Mouse (Mus musculus): ENCODE results near the gene Eya4. TPM values are rescaled to one million over a fixed set of nuclear protein-coding genes. Genes with fewer than 3 reads are reported as not detected.

Gene Eya4
- total and polyA plus RNA-seq, 3 experiments = 0.24 to 0.46 TPM; not detected in 1

GRCm38 (mm10) chr10:23203144-23203838 lies 147.3 kb downstream of the Eya4 start:
- Histone ChIP-seq H3K79me2 (ENCODE audit: control insufficient read depth, insufficient read depth, low read length, poor library complexity) (no peaks in the 10 kb centered on the region), H3K9ac (ENCODE audit: control insufficient read depth, low read depth, low read length, poor library complexity, severe bottlenecking) (no peak overlapping the region), H3K4me3 (ENCODE audit: control insufficient read depth in 1 of 2, insufficient read depth in 1 of 2, low read depth in 2 of 2, low read length in 2 of 2) (no peak overlapping the region), H3K36me3 (ENCODE audit: control insufficient read depth in 1 of 2, insufficient read depth in 2 of 2, low read length in 2 of 2) (no peaks in the 10 kb centered on the region), H3K27me3 (ENCODE audit: control insufficient read depth in 1 of 2, insufficient read depth in 2 of 2, low read length in 2 of 2) (no peaks in the 10 kb centered on the region), H3K27ac (ENCODE audit: control insufficient read depth, low read depth, low read length) (no peak overlapping the region), H3K4me1 (ENCODE audit: control insufficient read depth in 1 of 2, insufficient read depth in 2 of 2, low read length in 2 of 2) (no peaks in the 10 kb centered on the region), H3K9me3 (replicated peaks; ENCODE audit: insufficient read depth, low read length) (no peaks in the 10 kb centered on the region)
- TF ChIP-seq JUND (IDR thresholded peaks at IDR 0.05; ENCODE audit: low read depth, low read length) (no peak), ELF1 (IDR thresholded peaks at IDR 0.05; ENCODE audit: low read depth, low read length) (no peak), GATA1 (IDR thresholded peaks at IDR 0.05; ENCODE audit: low read depth, low read length) (no peak), KAT2A (conservative IDR thresholded peaks at IDR 0.05; ENCODE audit: low read depth, low read length) (no peak), SMC3 (IDR thresholded peaks at IDR 0.05; ENCODE audit: low read depth, low read length) (no peak), TCF12 (IDR thresholded peaks at IDR 0.05; ENCODE audit: low read depth, low read length) (no peak), MAX (IDR thresholded peaks at IDR 0.05; ENCODE audit: low read length) (no peak), POLR2AphosphoS5 (IDR thresholded peaks at IDR 0.05; ENCODE audit: borderline replicate concordance, low read depth, low read length) (no peak), SIN3A (IDR thresholded peaks at IDR 0.05; ENCODE audit: low read length) (no peak), ZNF384 (IDR thresholded peaks at IDR 0.05; ENCODE audit: low read depth, low read length) (no peak), NRF1 (IDR thresholded peaks at IDR 0.05; ENCODE audit: insufficient read depth, low read depth, low read length, poor library complexity, severe bottlenecking) (no peak), TBP (IDR thresholded peaks at IDR 0.05; ENCODE audit: low read depth, low read length) (no peak), CHD2 (IDR thresholded peaks at IDR 0.05; ENCODE audit: low read length) (no peak), RAD21 (IDR thresholded peaks at IDR 0.05; ENCODE audit: low read depth, low read length) (no peak), USF1 (IDR thresholded peaks at IDR 0.05; ENCODE audit: low read depth, low read length) (no peak), UBTF (IDR thresholded peaks at IDR 0.05; ENCODE audit: borderline replicate concordance, insufficient read depth, low read depth, low read length) (no peak), ZMIZ1 (IDR thresholded peaks at IDR 0.05; ENCODE audit: low read depth, low read length) (no peak)
- no peak for DNase-seq (ENCODE audit: low read depth, low spot score)

GRCm38 (mm10) chr10:23202591-23202990 lies 148.0 kb downstream of the Eya4 start:
- Histone ChIP-seq H3K4me1 (ENCODE audit: control insufficient read depth in 1 of 2, insufficient read depth in 2 of 2, low read length in 2 of 2) (no peaks in the 10 kb centered on the region), H3K27ac (ENCODE audit: control insufficient read depth, low read depth, low read length) (no peak overlapping the region), H3K27me3 (ENCODE audit: control insufficient read depth in 1 of 2, insufficient read depth in 2 of 2, low read length in 2 of 2) (no peaks in the 10 kb centered on the region; a peak in 1 of 4 replicates), H3K9me3 (replicated peaks; ENCODE audit: insufficient read depth, low read length) (no peaks in the 10 kb centered on the region), H3K4me3 (ENCODE audit: control insufficient read depth in 1 of 2, insufficient read depth in 1 of 2, low read depth in 2 of 2, low read length in 2 of 2) (no peak overlapping the region), H3K36me3 (ENCODE audit: control insufficient read depth in 1 of 2, insufficient read depth in 2 of 2, low read length in 2 of 2) (no peaks in the 10 kb centered on the region), H3K79me2 (ENCODE audit: control insufficient read depth, insufficient read depth, low read length, poor library complexity) (no peaks in the 10 kb centered on the region), H3K9ac (ENCODE audit: control insufficient read depth, low read depth, low read length, poor library complexity, severe bottlenecking) (no peak overlapping the region)
- no peak for TF ChIP-seq MEF2A (IDR thresholded peaks at IDR 0.05; ENCODE audit: extremely low read depth, insufficient replicate concordance, low read depth, low read length, poor library complexity, severe bottlenecking)
- no peak for TF ChIP-seq ZNF384 (IDR thresholded peaks at IDR 0.05; ENCODE audit: low read depth, low read length)
- TF ChIP-seq GABPA (IDR thresholded peaks at IDR 0.05; ENCODE audit: low read depth, low read length) = no peak
- no peak for TF ChIP-seq USF1 (IDR thresholded peaks at IDR 0.05; ENCODE audit: low read depth, low read length)
- TF ChIP-seq BHLHE40 (IDR thresholded peaks at IDR 0.05; ENCODE audit: borderline replicate concordance, low read depth, low read length) = no peak
- TF ChIP-seq KAT2A (conservative IDR thresholded peaks at IDR 0.05; ENCODE audit: low read depth, low read length) = no peak
- TF ChIP-seq ELF1 (IDR thresholded peaks at IDR 0.05; ENCODE audit: low read depth, low read length) = no peak
- no peak for TF ChIP-seq POLR2AphosphoS5 (IDR thresholded peaks at IDR 0.05; ENCODE audit: borderline replicate concordance, low read depth, low read length)
- no peak for TF ChIP-seq NRF1 (IDR thresholded peaks at IDR 0.05; ENCODE audit: insufficient read depth, low read depth, low read length, poor library complexity, severe bottlenecking)
- no peak for TF ChIP-seq GATA1 (IDR thresholded peaks at IDR 0.05; ENCODE audit: low read depth, low read length)
- DNase-seq (ENCODE audit: low read depth, low spot score) = no peak
